Mouse (Mus musculus) heart, embryonic 10.5 days (tissue): Measurements from ENCODE around the gene Glp1r. TPM values are rescaled to one million over a fixed set of nuclear protein-coding genes. Genes with fewer than 3 reads are reported as not detected.
A peak's percentile ranks its signal among the peaks of the same experiment; 100 is the strongest.

Experiments used
- DNase-seq: peaks from one replicate; pipeline ENCODE4 v3.0.0-alpha.2; 2017; ENCODE audit warnings: low spot score
- H3K27ac ChIP-seq: fragments of 300-500 bp; sonication (generic); 2 replicates; pipeline ENCODE4 v1.5.1; 2016; ENCODE audit warnings: mild to moderate bottlenecking
- H3K27me3 ChIP-seq: fragments of 300-500 bp; sonication (generic); 2 replicates; pipeline ENCODE4 v1.6.1; 2016; ENCODE audit warnings: mild to moderate bottlenecking; ENCODE audit not compliant: poor library complexity, insufficient read depth, severe bottlenecking
- H3K36me3 ChIP-seq: fragments of 300-500 bp; sonication (generic); 2 replicates; pipeline ENCODE4 v1.6.1; 2016; ENCODE audit warnings: mild to moderate bottlenecking, moderate library complexity
- H3K4me1 ChIP-seq: fragments of 300-500 bp; sonication (generic); 2 replicates; pipeline ENCODE4 v1.6.1; 2016; ENCODE audit warnings: mild to moderate bottlenecking
- H3K4me3 ChIP-seq: fragments of 300-500 bp; sonication (generic); 2 replicates; pipeline ENCODE4 v1.5.1; 2016; ENCODE audit warnings: mild to moderate bottlenecking, moderate library complexity
- H3K9me3 ChIP-seq: fragments of 300-500 bp; sonication (generic); 2 replicates; pipeline ENCODE4 v1.6.1; 2016; ENCODE audit warnings: mild to moderate bottlenecking, moderate library complexity
- WGBS: fragments of 180-500 bp; shearing (Covaris S2); methylation state at CpG from one replicate; pipeline ENCODE4 v1.1.7; 2016; 5-methylcytosine and 5-hydroxymethylcytosine counted together
- polyA plus RNA-seq: library from polyadenylated mRNA; unstranded; fragments of >200 nt; fragmentation: Nextera tagmentation; extraction: Ambion mirVana; gene quantifications from 2 replicates; pipeline ENCODE4 v1.2.1, GENCODE M21; 2016

Gene Glp1r
- polyA plus RNA-seq, 1 experiment from 2014 or later, result 0.10 TPM

- DNase-seq, result no peak
Observed at GRCm38 (mm10) chr17:30930827-30931226, 29.2 kb downstream of the Glp1r start.

GRCm38 (mm10) chr17:30932836-30933235 is 31.2 kb downstream of the Glp1r start:
- no peak for DNase-seq
- Histone ChIP-seq H3K27ac (no peak overlapping the region), H3K36me3 (no peaks in the 10 kb centered on the region), H3K4me3 (no peak overlapping the region), H3K4me1 (peaks cover 7% of the 10 kb centered on the region; the same call in 1 of the 2 replicates), H3K9me3 (no peaks in the 10 kb centered on the region), H3K27me3 (no peaks in the 10 kb centered on the region)
- 80% methylated on average over 5 of the region's 5 CpGs for WGBS

More at GRCm38 (mm10) chr17:30930827-30931226, 29.2 kb downstream of the Glp1r start:
- Histone ChIP-seq H3K36me3 (no peaks in the 10 kb centered on the region), H3K9me3 (no peaks in the 10 kb centered on the region), H3K27ac (no peak overlapping the region), H3K27me3 (no peaks in the 10 kb centered on the region), H3K4me1 (peaks cover 7% of the 10 kb centered on the region; the same call in 1 of the 2 replicates), H3K4me3 (no peak overlapping the region)
- WGBS, result 78% methylated on average over 7 of the region's 7 CpGs

- H3K4me1 ChIP-seq, result peaks cover 13% of the 10 kb centered on the region
- WGBS, result 61% methylated on average over 5 of the region's 5 CpGs
- H3K27me3 ChIP-seq, result no peaks in the 10 kb centered on the region
- no peaks in the 10 kb centered on the region for H3K36me3 ChIP-seq
- no peak overlapping the region for H3K4me3 ChIP-seq
- DNase-seq, result no peak
- H3K9me3 ChIP-seq, result no peaks in the 10 kb centered on the region
- H3K27ac ChIP-seq, result no peak overlapping the region
Observed at GRCm38 (mm10) chr17:30935301-30935700, 33.7 kb downstream of the Glp1r start.

- Histone ChIP-seq H3K4me3 (no peak overlapping the region), H3K27ac (no peak overlapping the region), H3K36me3 (no peaks in the 10 kb centered on the region), H3K9me3 (no peaks in the 10 kb centered on the region), H3K4me1 (peaks cover 7% of the 10 kb centered on the region; the same call in 1 of the 2 replicates), H3K27me3 (no peaks in the 10 kb centered on the region)
- WGBS, result 23% methylated on average over 9 of the region's 9 CpGs
- DNase-seq, result peak; percentile 86
Observed at GRCm38 (mm10) chr17:30938554-30938953, 36.9 kb downstream of the Glp1r start.

GRCm38 (mm10) chr17:30948382-30948781 is 46.8 kb downstream of the Glp1r start:
- Histone ChIP-seq H3K4me3 (no peak overlapping the region), H3K27ac (no peak overlapping the region), H3K27me3 (no peaks in the 10 kb centered on the region), H3K36me3 (no peaks in the 10 kb centered on the region), H3K4me1 (no peaks in the 10 kb centered on the region), H3K9me3 (no peaks in the 10 kb centered on the region)
- DNase-seq, result no peak
- 41% methylated on average over 1 of the region's 1 CpGs for WGBS

GRCm38 (mm10) chr17:30950780-30951179 is 49.2 kb downstream of the Glp1r start:
- H3K27ac ChIP-seq, result no peak overlapping the region
- peaks cover 4% of the 10 kb centered on the region; the same call in 1 of the 2 replicates for H3K4me1 ChIP-seq
- DNase-seq, result no peak
- no peaks in the 10 kb centered on the region for H3K36me3 ChIP-seq
- 7% methylated on average over 7 of the region's 7 CpGs for WGBS
- no peaks in the 10 kb centered on the region for H3K9me3 ChIP-seq
- no peak overlapping the region for H3K4me3 ChIP-seq
- H3K27me3 ChIP-seq, result peaks cover 15% of the 10 kb centered on the region; the same call in 1 of the 2 replicates

- H3K4me3 ChIP-seq, result no peak overlapping the region
- no peak overlapping the region for H3K27ac ChIP-seq
- H3K9me3 ChIP-seq, result no peaks in the 10 kb centered on the region
- peaks cover 15% of the 10 kb centered on the region; the same call in 1 of the 2 replicates for H3K27me3 ChIP-seq
- no peak for DNase-seq
- H3K36me3 ChIP-seq, result no peaks in the 10 kb centered on the region
- H3K4me1 ChIP-seq, result peaks cover 4% of the 10 kb centered on the region; the same call in 1 of the 2 replicates
- WGBS, result 69% methylated on average over 8 of the region's 8 CpGs
Observed at GRCm38 (mm10) chr17:30951600-30951999, 50.0 kb downstream of the Glp1r start.

GRCm38 (mm10) chr17:30954340-30954739 is 52.7 kb downstream of the Glp1r start, which contains the start of gene Umodl1:
TSS of gene Umodl1 (plus strand) at chr17:30954640.
- peaks cover 15% of the 10 kb centered on the region; the same call in 1 of the 2 replicates for H3K27me3 ChIP-seq
- H3K27ac ChIP-seq, result no peak within 1 kb of the TSS
- H3K4me1 ChIP-seq, result peaks cover 4% of the 10 kb centered on the region; the same call in 1 of the 2 replicates
- H3K4me3 ChIP-seq, result no peak within 1 kb of the TSS
- H3K36me3 ChIP-seq, result no peaks in the 10 kb centered on the region
- H3K9me3 ChIP-seq, result no peaks in the 10 kb centered on the region
- DNase-seq, result no peak
- 44% methylated on average over 10 of the region's 10 CpGs for WGBS

- no peaks in the 10 kb centered on the region for H3K27me3 ChIP-seq
- no peaks in the 10 kb centered on the region for H3K36me3 ChIP-seq
- DNase-seq, result no peak
- no peaks in the 10 kb centered on the region for H3K9me3 ChIP-seq
- H3K4me3 ChIP-seq, result no peak overlapping the region
- no peaks in the 10 kb centered on the region for H3K4me1 ChIP-seq
- 43% methylated on average over 7 of the region's 7 CpGs for WGBS
- no peak overlapping the region for H3K27ac ChIP-seq
Observed at GRCm38 (mm10) chr17:30961936-30962592, 60.4 kb downstream of the Glp1r start.

- 55% methylated on average over 2 of the region's 2 CpGs for WGBS
- Histone ChIP-seq H3K36me3 (no peaks in the 10 kb centered on the region), H3K27me3 (no peaks in the 10 kb centered on the region)
Observed at GRCm38 (mm10) chr17:30962880-30963279, 61.3 kb downstream of the Glp1r start.

GRCm38 (mm10) chr17:30969983-30970382 is 68.4 kb downstream of the Glp1r start:
- no peaks in the 10 kb centered on the region for H3K36me3 ChIP-seq
- no peaks in the 10 kb centered on the region for H3K9me3 ChIP-seq
- DNase-seq, result no peak
- H3K27ac ChIP-seq, result no peak overlapping the region
- H3K4me3 ChIP-seq, result no peak overlapping the region
- H3K27me3 ChIP-seq, result no peaks in the 10 kb centered on the region
- WGBS, result 61% methylated on average over 4 of the region's 4 CpGs
- H3K4me1 ChIP-seq, result peaks cover 14% of the 10 kb centered on the region

More at GRCm38 (mm10) chr17:30962880-30963279, 61.3 kb downstream of the Glp1r start:
- Histone ChIP-seq H3K9me3 (no peaks in the 10 kb centered on the region), H3K4me3 (no peak overlapping the region), H3K27ac (no peak overlapping the region), H3K4me1 (no peaks in the 10 kb centered on the region)
- no peak for DNase-seq

- WGBS, result 82% methylated on average over 7 of the region's 7 CpGs
- H3K36me3 ChIP-seq, result no peaks in the 10 kb centered on the region
- H3K27me3 ChIP-seq, result no peaks in the 10 kb centered on the region
- no peak overlapping the region for H3K4me3 ChIP-seq
- no peak overlapping the region for H3K27ac ChIP-seq
- no peak for DNase-seq
- H3K9me3 ChIP-seq, result no peaks in the 10 kb centered on the region
- H3K4me1 ChIP-seq, result peaks cover 14% of the 10 kb centered on the region
Observed at GRCm38 (mm10) chr17:30971877-30972276, 70.3 kb downstream of the Glp1r start.

- DNase-seq, result no peak
- Histone ChIP-seq H3K4me3 (no peak overlapping the region), H3K4me1 (peaks cover 14% of the 10 kb centered on the region), H3K27me3 (no peaks in the 10 kb centered on the region), H3K36me3 (no peaks in the 10 kb centered on the region), H3K27ac (no peak overlapping the region), H3K9me3 (no peaks in the 10 kb centered on the region)
- WGBS, result 65% methylated on average over 6 of the region's 6 CpGs
Observed at GRCm38 (mm10) chr17:30973332-30973731, 71.7 kb downstream of the Glp1r start.
